Mouse (Mus musculus) ES-E14 (cell line): ENCODE measurements around the gene Kcnab1.

Source experiments
- CHD2 ChIP-seq: IDR thresholded peaks from 2 replicates; pipeline ENCODE4 v1.6.1; 2014; ENCODE audit warnings: mild to moderate bottlenecking, low read depth, low read length, inconsistent platforms
- HCFC1 ChIP-seq: IDR thresholded peaks from 2 replicates; pipeline ENCODE4 v1.6.1; 2012; ENCODE audit warnings: low read length, inconsistent platforms, borderline replicate concordance; ENCODE audit not compliant: insufficient read depth
- MAFK ChIP-seq: IDR thresholded peaks from 2 replicates; pipeline ENCODE4 v1.6.1; 2014; ENCODE audit warnings: mild to moderate bottlenecking, low read depth, low read length, inconsistent platforms; ENCODE audit not compliant: insufficient read depth
- ZC3H11A ChIP-seq: IDR thresholded peaks from 2 replicates; pipeline ENCODE4 v1.6.1; 2012; ENCODE audit warnings: low read depth, mild to moderate bottlenecking, inconsistent platforms, low read length, borderline replicate concordance
- ZNF384 ChIP-seq: IDR thresholded peaks from 2 replicates; pipeline ENCODE4 v1.6.1; 2012; ENCODE audit warnings: low read depth, low read length, inconsistent platforms

GRCm38 (mm10) chr3:65176846-65177245 lies 67.7 kb downstream of the Kcnab1 start:
- TF ChIP-seq CHD2, result no peak
- TF ChIP-seq ZNF384, result no peak
- TF ChIP-seq MAFK, result no peak
- no peak for TF ChIP-seq HCFC1
- no peak for TF ChIP-seq ZC3H11A
